Mouse (Mus musculus): ENCODE results near the gene Scml2. TPM values are rescaled to one million over a fixed set of nuclear protein-coding genes. Genes with fewer than 3 reads are reported as not detected.

The Scml2 gene
- polyA plus RNA-seq (2014; fragmentation: Illumina TruSeq; extraction: RNeasy Lipid Tissue Mini Kit (QIAGEN cat#74804); ENCODE audit: low read depth, low replicate concordance): 1.3 TPM

GRCm38 (mm10) chrX:161116893-161117292, at the start of gene Scml2:
TSS of gene Scml2 (plus strand) at chrX:161117193.

GRCm38 (mm10) chrX:161287156-161287555, 170.2 kb downstream of the Scml2 start, which contains the start of gene Gm15262:
TSS of gene Gm15262 (plus strand) at chrX:161287456.

Other genes with a start within 250 kb of the Scml2 start
- gene Gja6, start 210.1 kb upstream of the Scml2 start, polyA plus RNA-seq (2014; fragmentation: Illumina TruSeq; extraction: RNeasy Lipid Tissue Mini Kit (QIAGEN cat#74804); ENCODE audit: low read depth, low replicate concordance): not detected
- gene Cdkl5, start 122.5 kb upstream of the Scml2 start, polyA plus RNA-seq (2014; fragmentation: Illumina TruSeq; extraction: RNeasy Lipid Tissue Mini Kit (QIAGEN cat#74804); ENCODE audit: low read depth, low replicate concordance): 3.3 TPM
- gene Gm15262, start 170.3 kb downstream of the Scml2 start, polyA plus RNA-seq (2014; fragmentation: Illumina TruSeq; extraction: RNeasy Lipid Tissue Mini Kit (QIAGEN cat#74804); ENCODE audit: low read depth, low replicate concordance): not detected

All from heart, adult 10 weeks (tissue).